Mouse (Mus musculus) hematopoietic stem cell, adult 5-6 weeks (primary cell): ENCODE results near the gene Fbln7. TPM values are rescaled to one million over a fixed set of nuclear protein-coding genes. Genes with fewer than 3 reads are reported as not detected.

ENCODE experiments used
- ATAC-seq, 2 experiments: fragments of 125-278 bp in 1 of 2; replicated peaks in 1 of 2; 2 replicates each; pipeline ENCODE4 v1.8.0; 2016 to 2017; ENCODE audit warnings: inconsistent platforms in 2 of 2, mild to moderate bottlenecking in 2 of 2, moderate number of reproducible peaks in 2 of 2, low read depth in 1 of 2, moderate TSS enrichment in 1 of 2; ENCODE audit not compliant: low FRiP score in 2 of 2, poor library complexity in 2 of 2, severe bottlenecking in 2 of 2, insufficient read depth in 1 of 2, low TSS enrichment in 1 of 2
- total RNA-seq: library from RNA; stranded (forward); fragments of 172-1452, 232-1000 nt; gene quantifications from 2 replicates; pipeline ENCODE4 v1.2.3, GENCODE M21; 2017

Gene Fbln7
- total RNA-seq, 1 experiment from 2014 or later, result not detected

GRCm38 (mm10) chr2:128930704-128931103, 67.9 kb downstream of the Fbln7 start:
- no peak for ATAC-seq

GRCm38 (mm10) chr2:128936256-128936655, 73.5 kb downstream of the Fbln7 start:
- ATAC-seq, result no peak

DNA sequence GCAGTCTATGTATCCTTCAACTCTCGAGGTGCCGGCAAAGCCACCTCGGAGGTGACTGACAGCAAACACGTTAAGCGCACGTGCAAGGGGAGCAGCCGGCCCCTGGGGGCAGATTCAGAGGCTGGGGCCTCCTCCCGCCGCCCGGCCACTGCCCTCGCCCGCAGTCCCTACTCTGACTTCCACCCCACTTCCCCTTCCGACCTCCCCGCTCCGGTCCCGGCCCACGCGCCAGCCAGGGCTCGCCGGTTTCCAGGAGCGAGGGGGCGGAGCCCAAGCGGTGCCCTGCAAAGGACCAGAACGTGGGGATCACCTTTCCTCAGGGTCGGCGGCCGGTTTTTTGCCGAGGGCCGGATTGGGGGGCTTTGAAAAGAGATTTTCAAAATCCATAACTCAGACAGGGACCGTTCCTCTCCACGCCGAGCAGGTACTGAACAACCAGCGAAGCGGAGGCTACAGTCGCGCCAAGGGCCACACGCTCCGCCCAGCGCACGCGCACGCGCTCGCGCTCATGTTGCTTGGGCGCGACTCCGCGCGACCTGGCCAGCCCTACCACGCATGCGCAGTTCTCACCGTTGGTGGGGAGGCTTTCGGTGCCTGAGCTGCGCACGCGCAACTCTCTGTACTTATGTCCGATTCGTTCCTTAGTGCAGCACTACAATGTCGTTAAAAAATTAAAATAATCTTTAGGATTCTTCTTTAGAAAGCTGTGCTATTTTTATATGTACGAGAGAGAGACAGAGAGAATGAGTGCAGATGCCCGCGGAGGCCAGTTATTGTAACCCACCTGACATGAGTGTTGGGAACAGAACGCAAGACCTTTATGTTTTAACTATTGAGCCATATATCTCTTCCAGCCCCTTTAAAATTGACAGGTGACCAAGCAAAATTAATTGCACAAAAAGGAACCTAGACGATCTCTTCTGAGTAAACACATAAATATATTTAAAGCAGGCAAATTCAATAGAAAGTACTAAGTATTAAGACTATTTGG, 81.1 kb downstream of the Fbln7 start, which contains the start of gene Zc3h8:
Zc3h8 (minus strand) TSS at position 540 of the 991 bp plus-strand sequence.
- peak; percentile 91 to 96 for ATAC-seq

Other genes starting within 250 kb of the Fbln7 start
- gene Anapc1, start 175.6 kb upstream of the Fbln7 start, total RNA-seq, result 113 and 123 TPM in 2 replicates
- gene Mertk, start 164.0 kb upstream of the Fbln7 start, total RNA-seq, result 0.31 and 0.69 TPM in 2 replicates
- gene Tmem87b, start 44.9 kb upstream of the Fbln7 start, total RNA-seq, result 28.2 and 30.4 TPM in 2 replicates
- 12.2 and 15.1 TPM in 2 replicates for gene Zc3h8, start 81.1 kb downstream of the Fbln7 start, total RNA-seq
- 6.8 and 13.8 TPM in 2 replicates for gene Zc3h6, start 104.4 kb downstream of the Fbln7 start, total RNA-seq
- gene Gm10762, start 104.7 kb downstream of the Fbln7 start, total RNA-seq, result 5.8 and 7.6 TPM in 2 replicates
- gene Vinac1, start 185.2 kb downstream of the Fbln7 start, total RNA-seq, result not detected in 2 replicates
- gene Ttl, start 203.0 kb downstream of the Fbln7 start, total RNA-seq, result 5.9 and 11.6 TPM in 2 replicates
- gene Polr1b, start 238.0 kb downstream of the Fbln7 start, total RNA-seq, result 39.7 and 42.2 TPM in 2 replicates